Mouse (Mus musculus): ENCODE data around the gene Ccdc181. TPM values are rescaled to one million over a fixed set of nuclear protein-coding genes. Genes with fewer than 3 reads are reported as not detected.

Ccdc181 gene
- total RNA-seq, 4 experiments from 2014 or later: 8.2 to 13.3 (median 11.6) TPM

DNA sequence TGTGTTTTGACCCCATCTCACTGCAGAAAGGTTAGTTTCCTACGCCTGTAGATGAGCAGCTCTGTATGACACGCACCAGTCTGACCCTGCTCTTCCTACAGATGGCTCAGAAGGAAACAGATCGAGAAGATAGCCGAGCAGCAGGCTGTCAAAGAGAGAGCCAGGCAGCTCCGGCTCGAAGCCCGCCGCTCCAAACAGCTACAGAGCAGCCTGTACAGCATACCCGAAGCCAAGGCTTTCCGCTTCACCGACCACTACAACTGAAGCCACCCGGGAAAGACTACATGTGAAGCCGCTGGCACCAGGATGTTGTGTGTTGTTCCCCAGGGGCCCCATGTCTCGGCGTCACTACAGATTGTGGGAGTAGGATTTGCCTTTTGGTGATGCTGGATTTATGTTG, 12.0 kb downstream of the Ccdc181 start:
- no peak for DNase-seq

DNA sequence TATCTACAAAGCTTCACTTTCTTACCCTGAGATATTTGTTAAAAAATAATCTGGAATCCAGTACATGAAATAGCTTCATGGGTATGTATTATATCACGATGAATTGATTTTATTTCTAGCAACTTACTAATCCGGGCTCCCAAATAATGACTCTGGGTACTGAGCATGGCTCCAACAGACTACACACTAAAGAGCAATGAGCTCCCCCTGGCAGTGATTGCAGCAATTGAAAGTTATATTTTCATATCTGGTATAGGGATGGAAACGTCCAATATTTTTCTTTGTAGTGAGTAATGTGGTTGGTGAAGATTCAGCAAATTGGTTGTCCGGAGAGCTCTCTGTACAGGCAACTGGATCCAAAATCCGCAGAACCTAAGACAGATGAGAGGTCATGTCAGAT, 16.7 kb downstream of the Ccdc181 start:
- no peak for DNase-seq

DNA sequence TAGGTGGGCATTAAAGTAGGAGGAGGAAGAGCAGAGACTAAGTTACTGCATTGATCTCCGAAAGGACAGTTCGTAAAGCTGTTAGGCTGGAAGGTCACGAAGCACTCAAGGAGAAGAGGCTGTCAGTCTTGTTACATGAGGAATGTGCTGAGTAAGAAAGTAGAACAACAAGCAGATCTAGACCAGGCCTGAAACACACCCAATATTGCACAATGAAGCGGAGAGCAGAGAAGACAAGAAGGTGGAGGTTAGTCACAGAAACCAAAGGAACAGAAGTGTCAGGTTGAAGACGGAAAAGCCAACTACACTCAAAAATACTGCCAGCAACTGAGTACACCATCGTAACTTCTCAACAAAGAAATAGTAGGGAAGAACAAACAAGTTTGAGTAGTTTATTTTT, 18.7 kb downstream of the Ccdc181 start:
- DNase-seq: no peak

GRCm38 (mm10) chr1:164296473-164296872, 21.1 kb downstream of the Ccdc181 start:
- no peak for DNase-seq

DNA sequence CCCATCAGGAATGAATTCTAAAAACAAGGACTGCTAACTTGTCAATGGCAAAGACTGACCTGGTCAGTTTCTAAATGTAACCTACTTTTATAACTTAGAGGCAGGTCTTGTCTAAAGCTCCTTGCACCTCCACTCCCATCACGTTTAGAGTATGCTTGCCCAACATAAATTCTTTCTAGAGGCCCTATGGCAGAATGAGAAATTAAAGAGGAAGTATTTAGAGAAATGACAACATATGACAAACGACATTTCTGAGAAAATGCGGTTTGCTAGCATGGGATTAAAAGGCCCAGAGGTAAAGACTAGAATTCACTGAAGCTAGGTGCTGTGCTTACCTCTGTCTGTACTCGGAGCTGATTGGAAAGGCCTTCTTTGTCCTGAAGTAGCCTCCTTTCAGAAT, 26.6 kb downstream of the Ccdc181 start:
- no peak for DNase-seq

DNA sequence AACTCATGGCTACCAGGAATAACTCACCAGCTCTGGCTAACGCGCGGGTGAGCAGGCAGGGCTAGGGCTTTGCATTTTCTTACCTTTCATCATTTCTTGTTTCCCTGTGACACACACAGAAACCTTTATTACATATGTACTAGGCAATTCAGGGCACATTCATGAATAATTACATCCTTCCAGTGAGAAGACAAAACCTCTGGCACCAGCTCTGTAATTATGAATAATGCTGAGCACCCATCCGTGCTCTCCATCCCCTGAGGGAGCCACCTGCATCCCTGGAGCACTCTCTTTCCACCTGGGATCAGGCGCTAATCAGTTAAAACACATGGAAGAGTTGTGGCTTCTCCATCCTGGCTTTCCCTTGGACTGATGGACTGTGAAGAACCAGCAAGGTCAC, 28.4 kb downstream of the Ccdc181 start, which contains the start of gene Nme7:
Gene Nme7, plus strand, starts transcription at position 301 of the 400 bp plus-strand sequence.
- no peak for DNase-seq

GRCm38 (mm10) chr1:164307124-164307751, 31.9 kb downstream of the Ccdc181 start, which contains the start of gene Blzf1:
Gene Blzf1, minus strand, starts transcription at chr1:164307489.
- peak; percentile 97 for DNase-seq

GRCm38 (mm10) chr1:164307922-164308321, 32.5 kb downstream of the Ccdc181 start:
- DNase-seq: no peak

DNA sequence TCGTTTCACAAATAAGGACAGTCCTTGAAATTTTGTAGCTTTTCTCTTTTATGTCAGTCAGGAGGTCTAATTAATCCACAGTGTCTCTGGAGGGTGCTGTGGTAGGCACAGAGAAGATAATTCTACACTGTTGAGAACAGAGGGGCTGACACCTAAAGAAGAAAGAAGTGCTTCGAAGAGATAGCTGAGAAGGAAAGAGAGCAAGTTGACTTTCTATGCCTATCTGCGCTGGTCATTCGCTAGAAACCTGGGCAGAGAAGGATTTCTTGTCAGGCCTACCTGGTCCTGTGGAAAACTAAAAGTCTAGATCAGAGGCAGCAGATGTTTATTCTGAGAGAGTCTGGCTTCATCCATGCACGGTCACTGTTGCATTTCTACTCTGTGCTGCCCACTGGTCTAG, 38.7 kb downstream of the Ccdc181 start:
- DNase-seq: no peak

- DNase-seq: no peak
Measured at GRCm38 (mm10) chr1:164315266-164315665, 39.9 kb downstream of the Ccdc181 start.

- DNase-seq: peak; percentile 40
Measured at GRCm38 (mm10) chr1:164316697-164317096, 41.3 kb downstream of the Ccdc181 start.

DNA sequence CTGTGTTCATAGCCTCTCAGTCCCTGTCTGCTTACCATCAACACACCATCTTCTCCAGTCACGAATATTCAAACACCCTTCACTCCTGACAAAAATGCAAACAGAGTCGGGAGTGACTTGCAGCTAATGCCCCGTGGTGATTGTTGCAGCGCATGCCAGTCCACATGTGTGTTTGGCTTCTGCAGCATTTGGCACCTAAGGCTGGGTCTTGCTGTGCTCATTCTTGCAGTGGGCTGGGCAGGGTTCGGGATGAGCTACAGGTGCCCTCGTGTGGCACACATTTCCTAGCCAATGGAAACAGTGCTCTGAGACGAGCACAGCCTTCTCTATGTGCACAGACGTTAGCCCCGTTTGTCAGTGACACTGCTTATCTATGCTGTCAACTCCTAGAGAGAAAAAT, 41.9 kb downstream of the Ccdc181 start:
- DNase-seq: no peak

DNA sequence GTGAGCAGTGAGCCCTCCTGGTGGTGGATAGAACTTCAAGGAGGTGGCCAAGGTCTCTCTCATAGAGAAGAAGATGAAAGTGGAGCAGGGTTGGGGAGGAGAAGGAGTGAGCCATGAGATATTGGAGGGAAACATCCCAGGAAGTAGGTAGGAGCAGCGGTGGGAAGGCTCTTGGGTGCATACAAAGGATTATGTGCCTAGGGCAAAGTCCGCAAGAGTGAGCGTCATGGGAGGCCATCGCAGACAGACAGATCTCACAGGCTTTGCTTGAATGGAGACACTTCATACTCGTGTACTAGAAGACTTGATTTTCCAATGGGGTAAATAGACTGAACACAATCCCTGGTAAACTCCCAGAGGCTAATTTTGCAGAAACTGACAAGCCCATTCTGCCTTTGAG, 43.1 kb downstream of the Ccdc181 start:
- DNase-seq: no peak

DNA sequence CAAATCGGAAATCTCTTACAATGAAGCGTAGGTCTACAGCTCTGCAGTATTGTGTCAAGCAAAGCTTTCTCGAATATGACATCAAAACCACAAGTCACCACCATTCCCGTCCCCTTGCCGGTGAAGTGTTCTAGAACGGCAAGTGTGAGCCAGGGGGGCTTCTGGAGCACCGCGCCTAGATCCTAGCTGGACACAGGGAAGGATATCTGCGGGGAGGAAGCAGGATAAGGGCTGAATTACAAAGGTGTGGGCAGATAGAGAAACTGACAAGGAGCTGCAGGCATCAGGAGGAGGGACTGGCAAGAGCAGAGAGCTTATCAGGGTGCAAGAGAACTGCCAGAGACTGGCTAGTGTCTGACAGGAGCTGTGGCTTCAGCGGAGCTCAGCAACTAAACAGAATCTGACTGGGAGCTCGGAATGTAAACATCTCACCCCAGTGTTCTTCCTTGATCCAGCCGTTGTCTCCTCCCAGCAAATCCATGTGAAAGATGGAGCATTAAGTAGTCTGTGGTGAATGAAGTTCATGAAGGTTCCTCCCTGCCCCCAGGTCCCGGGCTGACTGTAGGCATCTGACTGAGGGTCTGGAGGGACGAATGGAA, 44.3 kb downstream of the Ccdc181 start:
- DNase-seq: no peak

GRCm38 (mm10) chr1:164320731-164321130, 45.3 kb downstream of the Ccdc181 start:
- no peak for DNase-seq

DNA sequence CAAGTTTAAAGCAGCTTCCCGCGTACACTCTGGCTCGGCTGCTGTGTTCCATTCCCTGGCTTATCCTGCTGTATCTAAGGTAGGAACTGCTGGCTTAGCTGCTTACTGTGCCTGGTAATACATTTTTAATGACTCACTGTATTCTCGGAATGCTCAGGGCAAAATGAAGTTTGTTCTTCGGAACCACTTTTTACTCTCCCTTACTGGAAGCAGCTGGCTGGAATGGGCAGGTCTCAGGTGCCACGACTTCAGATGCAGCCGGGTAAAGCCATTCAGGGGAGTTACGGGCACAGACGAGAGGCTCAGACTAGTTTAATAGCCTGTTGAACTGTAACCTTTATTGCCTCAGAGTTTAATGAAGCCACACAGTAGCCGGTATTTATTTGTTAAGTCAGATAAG, 46.0 kb downstream of the Ccdc181 start:
- DNase-seq: no peak

- no peak for DNase-seq
Measured at GRCm38 (mm10) chr1:164322987-164323650, 47.7 kb downstream of the Ccdc181 start.

GRCm38 (mm10) chr1:164324221-164324620, 48.8 kb downstream of the Ccdc181 start:
- DNase-seq: no peak

- DNase-seq: no peak
Measured at GRCm38 (mm10) chr1:164324878-164325277, 49.5 kb downstream of the Ccdc181 start.

- DNase-seq: no peak
Measured at GRCm38 (mm10) chr1:164326600-164327155, 51.3 kb downstream of the Ccdc181 start.

DNA sequence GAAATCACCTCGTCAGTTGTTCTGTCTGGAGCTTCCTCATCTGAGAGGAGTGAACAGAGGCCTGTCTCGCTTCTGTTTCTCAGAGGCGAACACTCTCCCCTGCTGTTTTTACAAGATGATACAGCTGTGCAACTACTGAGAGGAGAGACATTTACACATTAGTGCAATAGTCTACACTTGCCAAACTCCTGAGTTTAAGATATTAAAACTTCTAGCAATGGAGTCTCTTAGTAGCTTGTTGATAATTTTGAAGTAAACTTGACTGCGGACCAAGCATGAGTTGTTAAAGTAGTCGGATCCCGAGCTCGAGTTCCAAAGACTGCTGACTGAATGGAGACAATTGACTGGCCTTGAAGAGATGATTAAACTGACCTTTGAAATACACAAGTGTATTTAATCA, 52.4 kb downstream of the Ccdc181 start:
- DNase-seq: no peak

DNA sequence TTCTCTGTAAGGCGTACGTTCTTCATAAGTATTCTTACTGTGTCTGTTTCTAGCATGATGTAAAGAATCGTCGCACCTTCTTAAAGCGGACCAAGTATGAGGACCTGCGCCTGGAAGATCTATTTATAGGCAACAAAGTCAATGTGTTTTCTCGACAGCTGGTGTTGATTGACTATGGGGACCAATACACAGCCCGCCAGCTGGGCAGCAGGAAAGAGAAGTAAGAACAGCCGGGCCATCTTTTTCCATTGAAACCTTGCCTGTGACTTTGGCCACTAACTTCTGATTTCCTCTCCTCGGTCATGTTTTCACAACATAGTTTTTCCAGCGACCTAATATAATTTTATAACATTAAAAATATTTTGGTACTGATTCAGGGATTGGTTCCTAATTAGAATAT, 57.2 kb downstream of the Ccdc181 start:
- DNase-seq: no peak

GRCm38 (mm10) chr1:164335435-164335834, 60.0 kb downstream of the Ccdc181 start:
- no peak for DNase-seq

- no peak for DNase-seq
Measured at GRCm38 (mm10) chr1:164335846-164336245, 60.5 kb downstream of the Ccdc181 start.

Data from adrenal gland, adult 8-10 months (tissue).